ENCODE assay signal across 35 mouse cellular contexts in the genomic region with DNA sequence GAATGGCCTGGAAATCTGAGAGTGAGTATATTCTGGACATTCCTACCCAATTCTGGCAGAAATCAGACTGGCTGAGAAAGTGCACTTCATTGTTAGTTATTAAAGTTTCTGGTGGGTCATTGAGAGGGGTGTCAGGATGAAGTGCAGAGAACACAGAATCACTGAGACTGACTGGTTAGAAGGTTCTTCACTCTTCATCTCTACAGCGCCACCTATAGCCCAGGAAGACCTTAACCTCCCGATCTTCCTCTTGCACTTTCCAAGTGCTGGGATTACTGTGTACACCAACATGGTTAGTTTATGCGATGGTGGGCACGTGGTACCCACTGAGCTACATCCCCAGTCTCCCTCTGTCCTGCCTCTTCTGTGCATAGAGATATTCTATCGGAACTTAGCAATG.
DNase-seq lines count a peak whose midpoint lies in the region; ATAC-seq and TF ChIP-seq lines count a peak whose summit lies in the region.
"Had no signal": no experiment of that assay in that cellular context is flagged by ENCODE, and none has a peak within 500 bp of the region (broad histone marks: within the 10 kb centered on the region; RNA-seq: fewer than 3 reads in every experiment).

No protein-coding gene starts in this region.

- peak; percentile 29 for DNase-seq in heart, adult 11 months
- no peak for DNase-seq in heart, adult 9 months (ENCODE audit: low spot score in 2 of 2)
- peak; percentile 23 for DNase-seq in retina, postnatal 1 day
- no peak for DNase-seq in retina, embryonic 14.5 days (ENCODE audit: low spot score)
- peak; percentile 5 for DNase-seq in MEL (ENCODE audit: low read depth, low spot score)
- DNase-seq in adrenal gland, adult (ENCODE audit: inconsistent age in 2 of 2, low spot score in 1 of 2): no peak
- DNase-seq in left cerebral cortex, postnatal 4 days: no peak
- DNase-seq: adrenal gland, adult 8-10 months; cerebellum, adult 8-10 months; cerebellum, postnatal 25 days; gastrocnemius, postnatal 14 days; heart, postnatal 36 days; kidney, postnatal 36 days; layer of hippocampus, postnatal 36 days; lung, adult 18-20 months; lung, postnatal 4 days; right cerebral cortex, postnatal 14 days; thymus, adult 2 months; thymus, postnatal 36 days had no signal

- no peaks in the 10 kb centered on the region for H3K36me3 ChIP-seq in MEL (ENCODE audit: control insufficient read depth in 1 of 2, insufficient read depth in 2 of 2, low read length in 2 of 2)
- H3K36me3 ChIP-seq in kidney, embryonic 15.5 days: no peaks in the 10 kb centered on the region
- H3K36me3 ChIP-seq: G1E; hindbrain, embryonic 13.5 days; limb, embryonic 13.5 days; midbrain, embryonic 12.5 days; neural tube, embryonic 12.5 days; stomach, embryonic 15.5 days had no signal

- TF ChIP-seq POLR2A in MEL (IDR thresholded peaks at IDR 0.05; ENCODE audit: control insufficient read depth in 1 of 2, insufficient read depth in 1 of 2, low read depth in 1 of 2, low read length in 2 of 2, poor library complexity in 1 of 2): no peak

- WGBS in kidney, embryonic 15.5 days: 87% methylated on average over 5 of the region's 5 CpGs

- no peak overlapping the region for H3K4me2 ChIP-seq in kidney, embryonic 15.5 days
- H3K4me2 ChIP-seq: forebrain, embryonic 13.5 days; heart, embryonic 11.5 days; hindbrain, embryonic 13.5 days; limb, embryonic 13.5 days; liver, embryonic 11.5 days; midbrain, embryonic 12.5 days; neural tube, embryonic 12.5 days; stomach, embryonic 15.5 days had no signal

- intact Hi-C loops in left cerebral cortex, postnatal 4 days (cut with DNase I): no loop called here

- no peak overlapping the region for H3K27ac ChIP-seq in MEL (ENCODE audit: control insufficient read depth, low read depth, low read length)
- H3K27ac ChIP-seq in kidney, embryonic 15.5 days: no peak overlapping the region
- H3K27ac ChIP-seq: forebrain, embryonic 13.5 days; hindbrain, embryonic 13.5 days; limb, embryonic 13.5 days; midbrain, embryonic 12.5 days; neural tube, embryonic 12.5 days; stomach, embryonic 15.5 days had no signal

- no peaks in the 10 kb centered on the region for H3K9me3 ChIP-seq in MEL (replicated peaks; ENCODE audit: insufficient read depth, low read length)
- H3K9me3 ChIP-seq in kidney, embryonic 15.5 days (replicated peaks): no peaks in the 10 kb centered on the region
- H3K9me3 ChIP-seq: forebrain, embryonic 13.5 days; G1E; hindbrain, embryonic 13.5 days; limb, embryonic 13.5 days; midbrain, embryonic 12.5 days; neural tube, embryonic 12.5 days; stomach, embryonic 15.5 days had no signal

- no peak overlapping the region for H3K4me3 ChIP-seq in MEL (ENCODE audit: control insufficient read depth in 1 of 2, insufficient read depth in 1 of 2, low read depth in 2 of 2, low read length in 2 of 2)
- no peak overlapping the region for H3K4me3 ChIP-seq in kidney, embryonic 15.5 days (replicated peaks)
- H3K4me3 ChIP-seq: forebrain, embryonic 13.5 days; hindbrain, embryonic 13.5 days; limb, embryonic 13.5 days; megakaryocyte, embryonic 14.5 days; midbrain, embryonic 12.5 days; myocyte; neural tube, embryonic 12.5 days; stomach, embryonic 15.5 days had no signal

- H3K79me2 ChIP-seq in MEL (ENCODE audit: control insufficient read depth, insufficient read depth, low read length, poor library complexity): no peaks in the 10 kb centered on the region

- H3K9ac ChIP-seq in MEL (ENCODE audit: control insufficient read depth, low read depth, low read length, poor library complexity, severe bottlenecking): no peak overlapping the region
- H3K9ac ChIP-seq in kidney, embryonic 15.5 days: no peak overlapping the region
- H3K9ac ChIP-seq: forebrain, embryonic 13.5 days; hindbrain, embryonic 13.5 days; limb, embryonic 13.5 days; midbrain, embryonic 12.5 days; neural tube, embryonic 12.5 days; stomach, embryonic 15.5 days had no signal

- H3K27me3 ChIP-seq in MEL (ENCODE audit: control insufficient read depth in 1 of 2, insufficient read depth in 2 of 2, low read length in 2 of 2): no peaks in the 10 kb centered on the region
- no peaks in the 10 kb centered on the region for H3K27me3 ChIP-seq in kidney, embryonic 15.5 days
- H3K27me3 ChIP-seq: forebrain, embryonic 13.5 days; hindbrain, embryonic 13.5 days; limb, embryonic 13.5 days; megakaryocyte, embryonic 14.5 days; midbrain, embryonic 12.5 days; neural tube, embryonic 12.5 days; stomach, embryonic 15.5 days had no signal

- TF ChIP-seq CTCF in MEL (IDR thresholded peaks at IDR 0.05 in 2 of 3, conservative IDR thresholded peaks at IDR 0.05 in 1 of 3; ENCODE audit: control insufficient read depth in 1 of 3, insufficient read depth in 1 of 3, low read depth in 2 of 3, low read length in 3 of 3, poor library complexity in 1 of 3, severe bottlenecking in 1 of 3): peak in 1 of 3 experiments; percentile 13; a peak in 1 of 6 replicates

- no peak; the same call in 1 of the 2 replicates for TF ChIP-seq RAD21 in MEL (IDR thresholded peaks at IDR 0.05; ENCODE audit: low read depth, low read length)

- no peak for TF ChIP-seq EP300 in MEL (IDR thresholded peaks at IDR 0.05; ENCODE audit: low read depth in 1 of 2, low read length in 2 of 2)

- ATAC-seq in kidney, embryonic 15.5 days (replicated peaks; ENCODE audit: low FRiP score): no peak
- ATAC-seq: activated CD4-positive, CD25-positive, alpha-beta regulatory T cell, adult 4 months; forebrain, embryonic 13.5 days; intestine, postnatal 0 days; lung, postnatal 0 days; Patski had no signal

- H3K4me1 ChIP-seq in MEL (ENCODE audit: control insufficient read depth in 1 of 2, insufficient read depth in 2 of 2, low read length in 2 of 2): no peaks in the 10 kb centered on the region
- H3K4me1 ChIP-seq in kidney, embryonic 15.5 days: no peaks in the 10 kb centered on the region
- H3K4me1 ChIP-seq: forebrain, embryonic 13.5 days; megakaryocyte, embryonic 14.5 days; midbrain, embryonic 12.5 days; stomach, embryonic 15.5 days had no signal

TF ChIP-seq in MEL, 35 proteins besides CTCF, POLR2A, EP300 and RAD21:
- TF ChIP-seq CHD1 (IDR thresholded peaks at IDR 0.05; ENCODE audit: low read depth, low read length) (no peak), RCOR1 (IDR thresholded peaks at IDR 0.05; ENCODE audit: low read depth, low read length) (no peak), ZC3H11A (IDR thresholded peaks at IDR 0.05; ENCODE audit: low read depth, low read length) (no peak), MYC (IDR thresholded peaks at IDR 0.05; ENCODE audit: low read depth, low read length) (no peak), GABPA (IDR thresholded peaks at IDR 0.05; ENCODE audit: low read depth, low read length) (no peak), POLR2AphosphoS5 (IDR thresholded peaks at IDR 0.05; ENCODE audit: borderline replicate concordance, low read depth, low read length) (no peak), ZKSCAN1 (IDR thresholded peaks at IDR 0.05; ENCODE audit: low read depth, low read length) (no peak), POLR2AphosphoS2 (IDR thresholded peaks at IDR 0.05; ENCODE audit: low read length) (no peak), E2F4 (IDR thresholded peaks at IDR 0.05; ENCODE audit: borderline replicate concordance, low read depth, low read length) (no peak), SIN3A (IDR thresholded peaks at IDR 0.05; ENCODE audit: low read length) (no peak), USF1 (IDR thresholded peaks at IDR 0.05; ENCODE audit: low read depth, low read length) (no peak), BHLHE40 (IDR thresholded peaks at IDR 0.05; ENCODE audit: borderline replicate concordance, low read depth, low read length) (no peak)

Comparison
In these comparisons a context has a peak if more than half of its experiments do, and no peak if none do; other contexts are left out.
1. DNase-seq: peak in heart, adult 11 months (single experiment), retina, postnatal 1 day (single experiment) and MEL (single experiment); none in heart, adult 9 months (0 of 2), retina, embryonic 14.5 days (single experiment), adrenal gland, adult (0 of 2) and left cerebral cortex, postnatal 4 days (single experiment).